Mouse (Mus musculus) bone marrow, adult 2 months (tissue): ENCODE data around the gene Phldb3.

Experiments used
- CTCF ChIP-seq: fragments of 200-500 bp; IDR thresholded peaks from 2 replicates; pipeline ENCODE4 v1.5.1; 2011; ENCODE audit warnings: low read length, control low read depth; ENCODE audit not compliant: control insufficient read depth, insufficient read depth
- POLR2A ChIP-seq: fragments of 200-500 bp; IDR thresholded peaks from 2 replicates; pipeline ENCODE4 v1.6.1; 2011; ENCODE audit warnings: low read depth, mild to moderate bottlenecking, control low read depth, low read length, borderline replicate concordance; ENCODE audit not compliant: control insufficient read depth

- TF ChIP-seq CTCF, result no peak
- no peak for TF ChIP-seq POLR2A
Measured at GRCm38 (mm10) chr7:24566206-24566605, 44.4 kb upstream of the Phldb3 start.
